Mouse (Mus musculus): Measurements from ENCODE around the gene Vmn2r42.
"Not testable (repeated sequence)": the region's sequence is repeated elsewhere in the genome, so short reads cannot be mapped to it uniquely, and the experiment has no call there.

Vmn2r42 gene

DNA sequence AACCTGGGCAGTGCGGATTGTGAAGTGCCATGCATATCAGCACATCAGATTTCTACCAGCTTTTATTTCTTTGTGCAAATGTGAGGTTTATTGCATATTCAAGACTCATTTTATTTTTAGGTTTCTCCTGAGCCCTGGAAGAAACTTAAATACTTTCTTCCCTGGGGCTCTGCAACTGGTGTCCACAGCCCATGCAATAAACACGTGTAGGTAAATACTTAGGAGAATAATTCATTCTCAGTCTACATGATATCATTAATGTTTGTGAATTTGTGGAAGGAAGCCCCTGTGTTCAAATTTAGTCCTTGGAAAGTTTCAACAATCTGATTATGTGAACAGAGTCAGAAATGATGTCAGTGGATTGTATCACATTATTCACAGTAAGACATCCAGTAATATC is at the start of gene Vmn2r42:
Gene Vmn2r42, minus strand, starts transcription at position 101 of the 400 bp plus-strand sequence.
- DNase-seq (ENCODE audit: low spot score in 2 of 2) = not testable (repeated sequence)

DNA sequence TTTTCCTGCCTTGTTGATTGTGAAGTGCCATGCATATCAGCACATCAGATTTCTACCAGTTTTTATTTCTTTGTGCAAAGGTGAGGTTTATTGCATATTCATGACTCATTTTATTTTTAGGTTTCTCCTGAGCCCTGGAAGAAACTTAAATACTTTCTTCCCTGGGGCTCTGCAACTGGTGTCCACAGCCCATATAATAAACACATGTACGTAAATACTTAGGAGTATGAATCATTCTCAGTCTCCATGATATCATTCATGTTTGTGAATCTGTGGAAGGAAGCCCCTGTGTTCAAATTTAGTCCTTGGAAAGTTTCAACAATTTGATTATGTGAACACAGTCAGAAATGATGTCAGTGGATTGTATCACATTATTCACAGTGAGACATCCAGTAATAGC is 38.6 kb downstream of the Vmn2r42 start, which contains the start of gene Vmn2r41:
Gene Vmn2r41, minus strand, starts transcription at position 101 of the 400 bp plus-strand sequence.
- not testable (repeated sequence) for DNase-seq (ENCODE audit: low spot score in 2 of 2)

Measured in cerebellum, postnatal 4 days (tissue).